Mouse (Mus musculus): ENCODE measurements around the gene Ankef1.

The Ankef1 gene

DNA sequence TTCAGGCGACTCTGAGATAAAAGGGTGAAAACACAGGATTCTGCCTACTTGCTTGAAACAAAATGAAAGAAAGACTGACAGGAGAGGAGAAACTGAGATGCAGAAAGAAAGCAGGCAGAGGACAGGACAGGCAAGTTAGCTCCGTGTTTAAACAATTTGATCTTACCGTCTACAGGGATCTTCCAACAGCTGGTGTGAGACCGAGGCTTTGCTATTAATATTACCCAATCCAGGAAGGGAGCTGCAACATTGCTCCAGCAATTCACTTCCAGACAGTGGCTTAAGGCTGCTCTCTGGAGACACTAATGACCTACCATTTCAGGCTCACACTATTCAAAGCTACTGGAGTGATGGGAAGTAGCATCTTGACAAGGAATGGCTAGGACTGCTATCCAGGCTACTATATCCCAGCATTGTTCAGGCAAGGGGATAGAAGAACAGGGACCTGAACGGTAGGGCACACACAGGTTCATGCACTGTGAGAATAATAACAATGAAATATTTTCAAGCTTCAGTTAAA, 99.0 kb downstream of the Ankef1 start:
- in situ Hi-C loops (cut with MboI, MseI): no loop called here

DNA sequence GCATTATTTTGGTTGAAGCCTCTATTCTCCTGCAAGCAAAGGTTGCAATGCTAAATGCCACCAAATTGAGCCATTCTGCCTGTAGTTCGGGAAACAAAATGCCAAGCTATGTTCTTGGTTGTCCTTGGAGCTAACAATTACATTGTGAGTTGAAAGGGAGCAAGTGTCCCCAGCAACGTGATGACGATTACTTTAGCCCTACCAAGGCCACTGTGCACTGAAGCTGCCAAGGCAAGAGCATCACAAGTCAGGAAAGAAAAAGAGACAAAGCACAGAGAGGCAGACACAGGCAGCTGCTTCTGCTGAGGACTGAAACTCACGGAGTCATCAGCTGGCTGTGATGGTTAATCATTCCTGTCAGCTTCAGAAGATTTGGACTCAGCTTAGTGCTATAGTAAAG, 99.5 kb downstream of the Ankef1 start:
- in situ Hi-C loops (cut with MboI, MseI): no loop called here

Data from regulatory T cell (primary cell).